Mouse (Mus musculus): ENCODE measurements at regions not wholly inside any gene's neighbourhood (a gene's known extent, or its start where the extent isn't known, plus 50 kb on each side); places are given as distances from the start of the nearest gene placed in this dataset.

DNA sequence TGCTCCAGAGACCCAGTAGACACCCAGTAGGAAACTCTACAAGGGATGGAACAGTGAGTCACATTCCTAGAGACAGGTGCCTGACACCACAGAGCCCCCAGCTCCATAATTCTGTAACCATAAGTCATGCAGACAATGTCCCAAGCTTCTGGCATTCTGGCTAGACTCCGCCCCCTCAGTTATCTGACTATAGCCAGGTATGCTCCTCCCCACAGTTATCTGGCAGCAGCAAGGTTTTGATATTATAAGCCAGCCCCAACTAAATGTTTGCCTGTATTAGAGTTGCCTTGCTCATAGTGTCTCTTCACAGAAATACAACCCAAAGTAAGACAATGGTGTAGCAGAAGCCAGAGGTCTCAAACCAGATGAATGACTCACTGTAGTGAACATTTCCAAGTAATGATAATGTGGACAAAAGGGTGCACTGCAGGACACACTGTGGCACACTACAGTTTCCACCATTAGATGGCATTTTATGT, 121.4 kb upstream of the Otogl start:
- DNase-seq = no peak

DNA sequence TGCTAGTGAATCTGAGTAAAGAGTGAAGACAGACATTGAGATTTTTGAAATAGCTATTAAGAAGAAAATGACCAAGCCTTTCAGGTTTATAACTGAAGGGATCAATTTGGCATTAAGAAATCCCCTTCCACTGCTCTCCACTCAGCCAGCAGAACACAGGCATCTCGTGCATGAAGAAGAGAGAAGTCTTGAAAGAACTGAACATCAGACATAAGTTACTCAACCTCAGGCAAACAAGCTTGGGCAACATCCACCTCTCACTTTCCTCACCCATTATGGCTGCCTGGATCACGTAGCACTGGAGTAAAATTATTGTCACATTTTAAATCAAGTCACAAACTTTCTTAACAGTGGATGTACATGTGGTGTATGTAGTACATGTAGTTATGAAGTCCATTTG, 115.6 kb upstream of the Otogl start:
- DNase-seq = no peak

DNA sequence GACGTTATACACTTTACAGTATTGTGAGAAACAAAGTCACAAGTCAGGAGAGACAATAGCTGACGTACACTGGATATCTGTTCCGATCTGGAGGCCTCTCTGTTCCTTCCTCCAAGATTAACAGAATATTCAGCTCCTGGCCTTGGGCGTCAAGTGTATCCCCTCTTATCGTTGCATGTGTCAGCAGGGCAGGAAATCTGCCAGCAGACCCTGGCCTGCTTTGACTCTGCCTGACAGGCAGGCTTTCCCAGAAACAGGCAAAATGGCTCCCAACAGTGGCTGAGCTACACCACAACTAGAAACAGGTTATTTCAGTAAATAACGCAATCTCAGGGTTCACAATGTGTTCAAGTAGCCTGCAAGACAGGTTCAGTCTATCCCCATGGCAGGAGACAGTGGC, 112.3 kb upstream of the Otogl start:
- no peak for DNase-seq

DNA sequence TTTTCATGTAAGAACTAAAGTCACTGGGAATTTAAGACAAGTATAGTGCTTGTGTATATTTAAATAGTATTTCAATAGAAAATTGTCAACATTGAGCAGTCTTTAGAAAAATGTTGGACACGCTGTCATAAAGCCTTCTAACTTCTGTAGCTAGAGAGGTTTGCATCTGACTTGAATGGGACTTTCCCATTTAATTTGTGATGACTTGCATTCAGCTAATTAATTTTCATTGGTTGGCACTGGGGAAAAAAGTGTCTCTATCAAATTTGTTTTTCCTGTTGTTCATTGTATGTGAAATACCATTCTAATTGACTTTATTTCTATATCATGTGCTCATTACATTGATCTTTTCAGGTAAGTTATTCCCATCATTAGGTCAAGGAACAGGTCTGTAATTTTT, 104.6 kb upstream of the Otogl start:
- no peak for DNase-seq

DNA sequence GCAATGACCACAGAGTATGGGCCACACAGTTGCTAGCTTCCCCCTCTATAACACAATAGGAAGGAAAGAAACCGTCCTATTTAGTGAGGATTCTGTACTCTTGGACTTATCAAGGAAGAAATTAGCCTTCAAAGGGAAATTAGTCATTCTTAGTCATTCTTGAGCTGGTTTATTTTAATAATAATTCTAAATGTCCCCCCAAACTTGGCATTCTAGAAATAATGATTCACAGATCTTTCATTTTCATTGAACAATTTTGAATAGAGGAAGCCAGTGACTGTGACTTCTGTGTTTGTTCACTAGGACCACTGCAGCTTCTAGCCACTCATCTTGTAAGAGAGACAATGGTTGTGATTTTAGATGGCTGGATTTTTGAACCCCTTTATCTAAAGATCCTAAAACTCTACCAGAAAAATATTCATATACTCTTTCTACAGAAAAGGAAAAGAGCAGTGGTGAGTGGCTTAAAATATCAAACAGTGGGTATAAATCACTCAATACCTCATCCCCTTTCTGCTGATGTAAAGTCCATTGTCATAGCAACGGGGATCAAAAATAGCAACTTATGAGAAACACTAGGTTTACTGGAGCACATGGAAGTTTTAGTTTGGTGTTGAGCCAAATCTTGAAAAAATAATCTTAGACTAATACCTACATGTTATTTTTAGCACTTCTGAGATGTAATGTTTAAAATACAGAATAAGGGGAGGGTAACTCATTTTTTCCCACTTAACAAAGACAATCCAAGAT, 83.1 kb upstream of the Otogl start:
- no peak for DNase-seq

DNA sequence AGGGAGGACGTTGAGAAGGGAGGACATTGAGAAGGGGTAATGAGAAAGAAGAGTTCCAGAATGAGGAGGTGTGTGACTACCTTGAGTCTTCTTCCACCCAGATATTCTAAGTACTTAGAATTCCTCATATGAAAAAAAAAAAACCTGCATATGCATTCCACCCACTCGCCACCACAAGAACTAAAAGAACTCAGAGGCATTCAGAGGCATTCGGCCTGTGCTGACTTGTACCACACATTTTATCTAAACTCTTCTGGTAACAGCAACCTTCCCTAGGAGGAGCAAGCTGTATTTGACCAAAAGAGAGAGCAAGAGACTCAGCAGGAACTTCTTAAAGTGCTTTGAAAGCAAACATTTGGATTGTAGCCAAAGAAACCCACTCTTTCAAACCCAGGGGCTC, 80.7 kb upstream of the Otogl start:
- DNase-seq = no peak

DNA sequence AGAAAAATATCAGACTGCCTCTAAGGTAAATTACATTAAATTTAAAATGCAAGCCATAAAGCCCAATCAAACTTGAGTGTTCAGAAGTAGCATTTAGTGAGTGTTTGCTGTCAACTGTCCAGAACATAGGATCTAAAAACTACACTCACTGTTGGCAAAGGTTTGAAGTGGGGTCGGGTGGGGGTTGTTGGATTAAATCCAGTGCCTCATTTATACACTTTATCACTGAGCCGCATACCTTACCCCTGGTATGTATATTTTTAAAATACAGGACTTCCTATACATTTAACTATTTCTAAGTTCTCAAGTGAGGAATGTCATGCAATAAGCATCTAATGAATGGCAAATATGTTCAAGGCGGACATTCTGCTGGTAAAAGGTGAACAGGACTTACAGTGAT, 78.6 kb upstream of the Otogl start:
- no peak for DNase-seq

DNA sequence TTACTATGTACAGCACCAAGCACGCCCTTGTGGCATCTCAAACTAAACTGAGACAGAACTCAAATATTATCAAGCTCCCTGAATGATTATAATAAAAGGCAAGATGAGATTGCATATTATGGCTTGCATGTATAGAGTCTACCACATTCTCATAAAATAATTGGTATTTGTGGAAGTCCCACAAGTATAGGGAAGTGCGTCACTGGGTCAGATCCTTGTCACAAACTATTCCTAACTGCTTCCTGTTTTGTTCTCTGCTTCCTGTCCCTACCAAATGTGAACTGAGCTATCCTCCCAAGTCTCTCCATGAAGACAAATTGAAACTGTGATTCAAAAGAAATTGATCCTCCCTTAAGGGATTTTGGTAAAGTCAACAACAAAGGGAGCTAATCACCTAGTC, 78.0 kb upstream of the Otogl start:
- DNase-seq = no peak

DNA sequence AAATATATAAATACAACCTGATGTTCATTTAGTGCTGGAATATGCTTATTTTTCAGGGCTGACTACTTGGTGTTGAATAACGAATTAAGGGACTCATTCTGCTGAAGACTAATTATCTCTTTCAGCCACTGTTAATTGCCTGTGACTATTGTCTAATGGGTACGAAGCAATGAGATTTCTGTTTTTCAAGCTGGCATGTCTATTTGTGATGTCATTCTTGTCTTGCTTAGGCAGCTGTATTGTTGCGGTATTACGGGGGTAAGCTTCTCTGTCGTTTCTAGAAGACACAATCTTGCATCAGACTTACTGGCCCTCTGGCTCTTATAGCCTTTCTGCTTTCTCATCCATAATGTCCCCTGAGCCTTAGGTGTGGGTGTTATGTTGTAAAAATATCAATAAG, 70.7 kb upstream of the Otogl start:
- no peak for DNase-seq

DNA sequence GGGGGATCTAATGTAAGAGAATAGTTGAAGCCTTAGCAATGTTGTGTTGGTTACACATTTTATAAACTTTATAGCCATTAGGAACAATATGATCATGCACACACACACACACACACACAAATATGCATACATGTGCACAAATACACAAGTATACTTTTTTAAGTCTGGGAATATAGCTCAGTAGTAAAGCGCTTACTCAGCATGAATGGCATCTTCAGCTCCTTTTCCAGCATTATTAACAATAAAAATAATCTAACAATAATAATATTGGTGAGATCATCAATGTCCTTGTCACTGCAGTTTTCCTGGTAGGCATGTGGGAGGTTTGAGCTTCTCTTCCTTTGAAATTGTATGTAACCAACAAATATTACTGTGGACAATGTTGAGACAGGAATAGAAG, 70.1 kb upstream of the Otogl start:
- no peak for DNase-seq

DNA sequence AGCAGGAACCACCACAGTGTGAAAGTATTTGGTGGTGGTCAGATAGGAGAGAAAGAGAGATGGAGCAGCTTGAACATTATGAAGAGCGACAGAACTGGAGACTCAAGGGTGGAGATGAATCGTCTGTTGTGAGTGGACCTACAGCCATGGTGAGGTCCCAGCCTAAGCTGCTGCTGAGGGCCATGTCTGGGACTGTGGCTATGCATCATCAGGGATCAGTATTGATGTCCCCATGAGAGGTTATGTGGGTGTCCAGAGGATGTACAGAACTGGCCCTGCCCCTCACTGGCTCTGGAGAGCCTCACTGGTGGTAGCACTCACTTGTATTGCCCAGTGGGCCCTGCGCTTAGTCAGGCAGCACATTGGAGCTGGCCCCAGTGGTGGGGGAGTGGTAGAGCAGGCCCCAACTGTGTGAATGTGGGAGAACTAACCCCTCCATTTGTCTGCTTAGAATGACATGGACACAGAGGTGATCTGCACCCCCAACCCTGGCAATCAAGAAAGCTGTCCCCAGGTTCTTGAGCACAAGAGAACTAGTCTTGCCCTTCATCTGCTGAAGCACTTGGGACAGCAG, 64.5 kb upstream of the Otogl start:
- DNase-seq = no peak

DNA sequence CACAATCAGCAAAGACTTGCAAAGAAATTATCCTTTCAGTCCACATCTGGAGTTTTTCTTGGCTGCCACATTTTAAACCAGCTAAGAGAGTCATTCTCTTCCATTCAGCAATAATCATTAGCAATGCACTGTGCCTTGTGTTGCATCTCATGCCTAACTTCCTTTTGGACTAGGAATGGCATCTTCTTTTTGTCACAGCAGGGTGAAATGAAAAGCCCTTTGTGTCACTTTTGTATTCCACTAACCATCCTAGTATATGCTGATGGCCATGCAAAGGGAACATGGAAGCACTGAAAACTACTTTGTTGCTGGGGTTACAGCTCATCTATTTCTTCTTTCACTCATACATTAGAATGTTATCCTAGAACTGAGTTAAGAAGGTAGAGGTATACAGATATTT, 59.8 kb upstream of the Otogl start:
- no peak for DNase-seq

DNA sequence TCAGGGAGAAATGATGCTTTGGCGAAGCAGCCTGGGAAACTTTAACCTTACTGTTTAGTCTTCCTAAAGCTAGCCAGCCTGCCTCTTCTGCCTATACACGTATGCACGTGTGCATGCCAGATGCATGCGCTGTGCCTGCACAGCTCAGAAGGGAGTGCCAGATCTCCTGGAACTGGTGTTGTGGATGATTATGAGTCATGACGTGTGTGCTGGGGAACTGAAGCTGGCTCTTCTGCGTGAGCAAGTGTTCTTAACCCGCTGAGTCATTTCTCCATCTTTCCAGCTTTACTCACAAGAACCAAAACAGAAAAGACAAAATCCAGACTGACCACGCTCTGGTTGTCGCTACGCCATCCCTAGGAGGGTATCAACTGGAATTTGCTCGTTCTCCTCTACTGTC, 55.1 kb upstream of the Otogl start:
- no peak for DNase-seq

DNA sequence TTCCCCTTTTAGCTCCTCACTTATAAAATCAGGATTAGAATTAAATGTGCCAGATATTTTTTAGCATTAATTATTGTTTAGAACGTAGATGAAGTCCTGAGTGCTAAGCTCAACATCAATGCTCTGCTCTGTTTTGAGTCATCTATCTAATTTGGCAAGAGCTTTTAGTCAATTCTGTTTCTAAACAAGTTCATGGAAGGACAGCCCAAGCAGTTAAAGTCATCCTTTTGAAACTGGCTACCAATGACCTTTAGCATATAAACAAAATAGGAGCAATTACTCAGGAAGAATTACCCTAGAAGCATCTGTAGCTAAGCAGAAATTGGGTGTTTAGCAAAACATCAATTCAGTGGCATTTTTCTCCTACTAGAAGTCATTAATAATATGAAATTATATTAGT, 52.1 kb upstream of the Otogl start:
- DNase-seq = no peak

DNA sequence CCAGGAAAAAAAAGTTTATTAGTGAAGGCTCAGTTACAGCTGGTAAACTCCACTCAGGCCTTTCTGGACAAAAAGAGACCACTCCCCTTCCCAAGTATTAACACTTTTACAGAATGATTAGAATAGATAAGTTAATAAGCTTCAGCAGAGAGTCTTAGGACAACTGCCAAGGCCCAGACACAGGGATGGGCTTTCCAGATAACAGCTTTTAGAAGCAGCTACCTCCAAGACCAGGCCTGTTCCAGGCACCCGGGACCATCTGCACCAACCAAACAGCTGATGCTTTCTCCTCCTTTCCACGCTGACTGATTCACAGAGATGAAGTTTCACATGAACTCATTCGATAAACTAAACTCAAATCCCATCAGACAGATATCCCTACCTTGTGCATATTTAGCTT, 50.2 kb upstream of the Otogl start:
- no peak for DNase-seq

Data from right cerebral cortex, postnatal 4 days (tissue).